Mouse (Mus musculus): Measurements from ENCODE around the gene Lrrc29. TPM values are rescaled to one million over a fixed set of nuclear protein-coding genes. Genes with fewer than 3 reads are reported as not detected.
A peak's percentile ranks its signal among the peaks of the same experiment; 100 is the strongest.
"Not testable (repeated sequence)": the region's sequence is repeated elsewhere in the genome, so short reads cannot be mapped to it uniquely, and the experiment has no call there.

Gene Lrrc29
- total RNA-seq, 2 experiments from 2014 or later = 1.7 to 1.9 TPM

- no peak for DNase-seq
- intact Hi-C loops (cut with DNase I) = no loop called here
These were observed 31.3 kb downstream of the Lrrc29 start for GRCm38 (mm10) chr8:105294776-105295175.

GRCm38 (mm10) chr8:105293405-105293804, 32.7 kb downstream of the Lrrc29 start:
- DNase-seq = no peak
- intact Hi-C loops (cut with DNase I) = no loop called here

DNA sequence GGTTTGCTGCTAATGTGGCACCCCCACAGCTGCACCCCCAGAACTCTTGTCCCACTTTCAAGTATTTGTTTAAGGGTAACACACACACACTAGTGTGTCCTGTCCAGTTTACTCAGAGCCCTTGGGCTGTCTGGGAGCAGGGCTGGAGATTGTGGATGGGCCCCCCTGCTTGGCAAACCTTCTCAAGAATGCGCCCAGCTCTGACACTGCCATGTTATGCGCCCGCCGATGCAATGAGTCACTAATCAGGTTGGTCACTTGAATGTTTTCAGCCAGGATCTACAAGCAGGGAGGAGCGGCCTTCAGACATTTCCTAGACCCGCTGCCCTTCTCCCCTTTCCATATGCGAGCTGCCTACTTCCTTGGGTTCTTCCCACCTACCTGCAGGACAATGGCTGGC, 33.6 kb downstream of the Lrrc29 start:
- intact Hi-C loops (cut with DNase I) = no loop called here
- no peak for DNase-seq

DNA sequence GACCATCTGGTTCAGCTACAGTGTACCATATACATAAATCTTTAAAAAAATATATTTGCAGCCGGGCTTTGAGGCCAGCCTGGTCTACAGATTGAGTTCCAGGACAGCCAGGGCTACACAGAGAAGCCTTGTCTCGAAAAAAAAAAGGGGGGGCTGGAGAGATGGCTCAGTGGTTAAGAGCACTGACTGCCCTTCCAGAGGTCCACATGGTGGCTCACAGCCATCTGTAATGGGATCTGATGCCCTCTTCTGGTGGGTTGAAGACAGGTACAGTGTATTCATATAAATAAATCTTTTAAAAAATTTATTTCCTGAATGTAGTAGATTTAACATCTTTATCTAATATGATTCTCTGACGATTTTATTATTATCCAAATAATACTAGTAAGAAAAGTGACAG, 34.3 kb downstream of the Lrrc29 start:
- not testable (repeated sequence) for DNase-seq

DNA sequence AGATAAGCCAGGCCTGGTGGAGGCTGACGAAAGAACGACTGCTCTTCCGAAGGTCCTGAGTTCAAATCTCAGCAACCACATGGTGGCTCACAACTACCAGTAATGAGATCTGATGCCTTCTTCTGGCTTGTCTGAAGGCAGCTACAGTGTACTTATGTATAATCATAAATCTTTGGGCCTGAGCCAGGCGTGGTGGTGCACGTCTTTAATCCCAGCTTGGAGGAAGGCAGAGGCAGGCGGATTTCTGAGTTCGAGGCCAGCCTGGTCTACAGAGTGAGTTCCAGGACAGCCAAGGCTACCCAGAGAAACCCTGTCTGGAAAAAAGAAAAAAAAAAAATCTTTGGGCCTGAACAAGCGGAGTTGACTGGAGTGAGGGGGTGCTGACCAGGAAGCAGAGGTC, 34.7 kb downstream of the Lrrc29 start:
- intact Hi-C loops (cut with DNase I) = loop anchor here (2.0 kb wide), 2 partner anchors 171 to 637 kb away; no protein-coding TSS in a partner anchor
- DNase-seq = not testable (repeated sequence)

More for the DNA sequence above, 34.3 kb downstream of the Lrrc29 start:
- intact Hi-C loops (cut with DNase I) = loop anchor here (2.0 kb wide), 2 partner anchors 171 to 637 kb away; no protein-coding TSS in a partner anchor

DNA sequence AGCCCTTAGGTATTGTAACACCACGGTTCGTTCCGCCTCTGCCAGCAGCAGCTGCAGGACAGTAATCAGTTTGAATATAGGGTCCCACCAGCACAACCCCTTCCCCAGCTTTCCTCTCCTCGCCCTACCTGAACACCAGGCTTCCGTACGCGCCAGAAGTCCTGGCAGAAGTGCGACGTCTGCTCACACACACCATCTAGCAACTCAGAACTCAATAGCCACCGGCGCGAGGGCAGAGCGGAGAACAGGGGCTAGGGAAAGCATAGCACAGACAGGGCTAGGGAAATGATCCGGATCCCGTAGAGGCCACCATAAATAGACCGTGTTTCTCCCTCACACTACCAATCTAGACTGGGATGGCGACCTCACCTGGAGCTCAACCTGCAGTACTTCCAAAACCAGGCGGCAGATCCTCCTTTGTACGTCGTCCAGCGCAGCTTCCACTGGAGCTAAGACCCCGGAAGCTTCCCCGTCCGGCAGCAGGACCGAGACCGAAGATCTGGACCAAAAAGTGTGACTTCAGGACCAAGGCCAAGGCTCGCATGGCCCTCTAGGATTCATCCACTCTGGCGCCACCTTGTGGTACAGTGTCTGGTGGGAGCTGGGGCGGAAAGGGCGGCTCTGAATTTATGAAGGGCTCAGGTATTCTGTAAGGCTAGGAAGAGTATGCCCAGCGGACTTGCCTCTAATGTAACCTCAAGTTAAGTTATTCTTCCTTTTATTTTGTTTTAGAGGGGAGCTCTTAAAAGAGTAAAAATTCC, 35.3 kb downstream of the Lrrc29 start:
- intact Hi-C loops (cut with DNase I) = loop anchor here (2.0 kb wide), 2 partner anchors 170 to 636 kb away; no protein-coding TSS in a partner anchor
- peak; percentile 90 to 98 for DNase-seq

GRCm38 (mm10) chr8:105289805-105290460, 36.1 kb downstream of the Lrrc29 start, which contains the start of gene 4931428F04Rik:
4931428F04Rik (minus strand) TSS chr8:105289864.
- peak; percentile 37 to 54 for DNase-seq
- intact Hi-C loops (cut with DNase I) = loop anchor here (2.0 to 5.0 kb wide), 3 partner anchors 38 to 635 kb away; no protein-coding TSS in a partner anchor

DNA sequence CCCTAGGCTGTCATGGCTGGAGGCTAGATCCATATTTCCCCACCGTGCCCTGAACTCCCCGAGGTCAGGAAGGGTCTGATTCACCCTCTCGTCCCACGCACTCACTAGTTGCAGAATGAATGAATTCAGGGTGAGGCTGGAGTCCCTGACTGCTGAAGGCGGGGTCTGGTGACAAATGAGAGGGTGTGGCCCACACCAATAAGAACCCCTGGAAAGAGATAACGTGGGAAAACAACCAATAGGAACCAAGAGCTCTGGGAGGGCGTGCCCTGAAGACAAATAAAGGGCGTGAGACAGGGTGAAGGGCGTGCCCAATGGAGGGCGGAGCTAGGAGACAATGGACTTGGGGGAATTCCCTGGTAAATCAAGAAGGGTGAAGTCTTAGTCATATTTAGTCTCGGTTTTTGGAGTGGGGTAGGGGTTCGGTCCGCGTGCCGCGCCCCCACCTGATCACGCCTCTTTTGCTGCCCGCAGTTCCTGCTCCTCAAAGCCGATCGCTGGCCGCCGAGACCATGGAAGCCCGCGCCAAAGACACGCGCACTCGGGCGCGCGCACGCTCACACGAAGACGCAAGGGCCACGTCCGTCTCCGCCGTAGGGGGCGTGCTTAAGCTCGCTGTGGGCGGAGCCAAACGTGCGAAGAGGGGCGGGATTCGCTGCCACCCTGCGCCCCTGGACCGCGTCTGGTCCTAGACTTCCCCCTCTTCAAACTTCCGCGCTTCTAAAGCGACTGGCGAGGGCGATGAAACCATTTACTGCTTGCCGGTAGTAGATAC, 36.9 kb downstream of the Lrrc29 start:
- intact Hi-C loops (cut with DNase I) = loop anchor here (5.0 kb wide), 1 partner anchor 37 kb away; no protein-coding TSS in a partner anchor
- peak; percentile 92 to 96 for DNase-seq

GRCm38 (mm10) chr8:105288231-105288630, 37.8 kb downstream of the Lrrc29 start:
- intact Hi-C loops (cut with DNase I) = loop anchor here (5.0 kb wide), 1 partner anchor 36 kb away; no protein-coding TSS in a partner anchor

DNA sequence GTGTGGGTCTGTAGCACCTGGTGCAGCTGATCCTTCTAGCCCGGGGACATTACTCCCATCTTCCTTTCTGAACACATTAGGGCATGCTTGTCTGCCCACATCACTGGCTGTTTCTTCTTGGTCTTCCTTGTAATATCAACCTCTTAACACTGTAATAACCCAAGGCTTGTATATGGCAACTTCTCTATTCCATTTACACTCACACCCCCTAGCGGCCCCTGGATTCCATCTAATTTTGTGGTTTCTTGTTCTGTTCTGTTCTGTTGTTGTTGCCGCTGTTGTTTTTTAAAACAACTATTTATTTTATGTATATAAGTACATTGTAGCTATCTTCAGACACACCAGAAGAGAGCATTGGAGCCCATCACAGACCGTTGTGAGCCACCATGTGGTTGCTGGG, 39.2 kb downstream of the Lrrc29 start:
- intact Hi-C loops (cut with DNase I) = loop anchor here (5.0 kb wide), 1 partner anchor 35 kb away; no protein-coding TSS in a partner anchor
- DNase-seq = no peak

More at GRCm38 (mm10) chr8:105288231-105288630, 37.8 kb downstream of the Lrrc29 start:
- DNase-seq = no peak

DNA sequence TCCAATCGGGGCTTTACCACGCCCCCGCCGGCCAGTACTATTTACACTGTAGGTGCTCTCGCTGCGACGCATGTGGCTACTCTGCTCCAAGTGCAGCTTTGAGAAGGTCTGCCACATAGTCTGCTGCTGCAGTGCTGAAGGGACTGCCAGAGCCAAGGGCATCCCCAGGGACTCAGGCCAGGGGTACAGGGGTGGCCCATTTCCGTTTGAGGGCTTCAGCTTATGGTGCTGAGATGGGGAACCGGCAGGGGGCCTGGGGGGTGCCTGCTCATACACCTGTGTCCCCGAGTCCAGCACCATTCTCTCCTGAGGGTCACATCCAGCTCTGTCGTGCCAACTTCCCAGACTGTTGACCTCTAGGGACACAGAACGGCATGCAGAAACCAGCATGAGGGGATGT, 40.6 kb downstream of the Lrrc29 start:
- no peak for DNase-seq
- intact Hi-C loops (cut with DNase I) = loop anchor here (5.0 kb wide), 1 partner anchor 33 kb away; no protein-coding TSS in a partner anchor

- intact Hi-C loops (cut with DNase I) = no loop called here
- peak; percentile 70 to 71 for DNase-seq
These were observed 43.0 kb downstream of the Lrrc29 start for GRCm38 (mm10) chr8:105283074-105283473.

DNA sequence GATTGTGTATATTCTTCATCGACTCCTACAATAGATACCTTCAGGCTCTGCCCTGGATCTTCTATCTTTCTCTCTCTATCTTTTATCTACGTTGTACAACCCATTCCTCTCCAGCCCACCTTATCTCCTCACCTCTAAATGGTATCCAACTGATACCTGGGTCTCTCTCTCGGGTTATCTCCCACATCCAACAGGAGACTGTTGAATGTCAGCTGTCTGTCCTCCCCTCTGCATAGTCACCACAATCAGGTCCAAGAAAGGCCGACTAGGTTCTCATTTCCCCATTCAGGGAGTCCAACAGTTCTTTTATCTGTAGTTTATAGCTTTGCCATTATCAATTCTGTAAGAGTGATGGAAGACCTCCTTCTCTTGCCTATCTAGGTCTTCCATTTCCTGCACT, 43.8 kb downstream of the Lrrc29 start:
- intact Hi-C loops (cut with DNase I) = no loop called here
- DNase-seq = no peak

DNA sequence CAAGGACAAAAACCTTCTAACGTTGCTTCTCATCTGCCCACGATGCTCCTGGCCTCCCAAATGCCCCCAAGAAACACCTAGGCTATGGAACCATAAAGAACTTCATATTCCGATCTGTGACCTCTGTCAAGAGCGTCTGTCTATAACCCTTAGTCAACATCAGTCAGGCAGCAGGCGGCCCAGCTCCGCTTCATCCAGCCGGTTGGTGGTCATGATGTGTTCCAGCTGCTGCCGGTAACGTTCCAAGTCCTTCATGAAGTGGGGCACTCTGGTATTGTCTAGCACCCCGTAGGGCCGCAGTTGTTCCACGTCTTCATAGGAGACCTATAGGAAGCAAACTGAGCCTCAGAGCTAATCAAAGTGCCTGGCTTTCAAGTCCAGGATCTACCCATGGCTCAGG, 44.3 kb downstream of the Lrrc29 start:
- intact Hi-C loops (cut with DNase I) = no loop called here
- no peak for DNase-seq

DNA sequence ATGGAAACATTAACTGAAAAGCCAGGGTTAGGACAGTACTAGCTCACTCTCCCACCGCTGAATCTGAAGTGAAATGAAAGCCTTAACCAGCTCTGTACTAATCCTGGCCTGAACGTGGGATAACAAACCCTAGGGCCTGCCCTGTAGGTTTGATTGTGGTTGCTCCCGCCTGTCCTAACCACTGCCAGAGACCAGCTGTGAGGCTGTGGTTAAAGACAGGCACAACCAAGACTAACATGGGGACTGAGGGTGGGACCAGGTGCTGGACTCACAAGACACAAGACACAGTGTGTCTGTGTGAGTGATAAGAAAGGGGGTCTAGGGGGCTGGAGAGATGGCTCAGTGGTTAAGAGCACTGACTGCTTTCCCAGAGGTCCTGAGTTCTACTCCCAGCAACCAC, 45.5 kb downstream of the Lrrc29 start:
- intact Hi-C loops (cut with DNase I) = no loop called here
- no peak for DNase-seq

- intact Hi-C loops (cut with DNase I) = no loop called here
- DNase-seq = peak; percentile 80 to 87
These were observed 47.2 kb downstream of the Lrrc29 start for GRCm38 (mm10) chr8:105278911-105279334.

GRCm38 (mm10) chr8:105276292-105277120, 49.6 kb downstream of the Lrrc29 start:
- intact Hi-C loops (cut with DNase I) = no loop called here
- peak; percentile 66 to 73 for DNase-seq

- intact Hi-C loops (cut with DNase I) = no loop called here
- no peak for DNase-seq
These were observed 50.2 kb downstream of the Lrrc29 start, which contains the start of gene Nol3 for GRCm38 (mm10) chr8:105275840-105276239. Nol3 (plus strand) TSS chr8:105276140.

- intact Hi-C loops (cut with DNase I) = no loop called here
- no peak for DNase-seq
These were observed 50.7 kb downstream of the Lrrc29 start for GRCm38 (mm10) chr8:105275387-105275786.

DNA sequence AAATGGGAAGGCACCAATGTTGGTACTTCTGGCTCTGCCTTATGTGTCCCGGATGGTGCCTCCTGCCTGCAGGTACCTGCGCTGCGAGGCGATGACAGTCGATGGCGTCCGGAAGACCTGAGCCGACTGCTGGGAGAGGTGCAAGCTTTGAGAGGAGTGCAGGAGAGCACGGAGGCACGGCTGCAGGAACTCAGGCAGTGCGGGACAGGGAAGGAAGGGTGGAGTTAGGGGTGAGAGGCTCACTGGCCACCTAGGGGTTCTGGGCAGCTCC, 55.2 kb downstream of the Lrrc29 start:
- no peak for DNase-seq
- intact Hi-C loops (cut with DNase I) = no loop called here

Measured in heart, postnatal 14 days (tissue).